Mouse (Mus musculus) cerebellum, adult 11-12 months (tissue): ENCODE measurements at regions not wholly inside any gene's neighbourhood (a gene's known extent, or its start where the extent isn't known, plus 50 kb on each side); places are given as distances from the start of the nearest gene placed in this dataset.

Source experiments
- DNase-seq: peaks from one replicate; pipeline ENCODE4 v3.0.0; 2022

- no peak for DNase-seq
Measured at GRCm38 (mm10) chr8:89632304-89632703, 588.3 kb upstream of the Sall1 start.

DNA sequence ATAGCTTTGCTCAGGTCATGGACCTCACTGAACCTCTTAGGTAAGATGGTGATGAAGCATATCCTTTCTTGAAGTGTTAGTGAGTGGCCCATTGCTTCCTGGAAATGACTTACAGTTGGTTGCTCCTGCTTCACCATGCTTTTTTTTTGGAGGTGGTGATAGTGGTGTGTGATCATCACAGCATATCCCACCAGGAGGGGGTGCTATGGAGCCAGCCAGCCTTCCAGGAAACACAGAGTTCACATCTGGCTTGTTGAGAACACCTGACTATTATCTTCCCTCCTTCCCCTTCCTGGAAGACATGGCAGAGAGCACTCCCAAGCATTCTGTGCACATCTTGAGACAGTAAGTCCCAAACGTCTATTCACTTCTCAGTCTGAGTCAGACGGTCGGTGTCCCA is 586.6 kb upstream of the Sall1 start:
- DNase-seq: no peak

DNA sequence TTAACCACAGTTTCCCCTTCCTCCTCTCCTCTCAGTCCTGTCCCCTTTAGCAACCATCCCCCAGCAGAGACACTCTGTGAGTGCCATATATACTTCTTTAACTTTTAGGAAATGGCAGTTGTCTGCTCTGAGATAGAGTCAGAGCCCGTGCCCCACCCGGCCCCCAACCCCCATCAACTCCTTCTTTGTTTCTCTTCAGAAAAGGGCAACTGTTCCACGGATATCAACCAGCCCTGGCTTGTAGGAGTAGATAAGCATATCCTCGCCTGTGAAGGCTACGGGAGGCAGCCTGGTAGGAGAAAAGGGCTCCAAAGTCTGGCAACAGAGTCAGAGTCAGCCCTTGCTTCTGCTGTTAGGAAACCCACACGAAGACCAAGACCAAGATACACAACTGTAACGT is 574.1 kb upstream of the Sall1 start:
- DNase-seq: no peak

DNA sequence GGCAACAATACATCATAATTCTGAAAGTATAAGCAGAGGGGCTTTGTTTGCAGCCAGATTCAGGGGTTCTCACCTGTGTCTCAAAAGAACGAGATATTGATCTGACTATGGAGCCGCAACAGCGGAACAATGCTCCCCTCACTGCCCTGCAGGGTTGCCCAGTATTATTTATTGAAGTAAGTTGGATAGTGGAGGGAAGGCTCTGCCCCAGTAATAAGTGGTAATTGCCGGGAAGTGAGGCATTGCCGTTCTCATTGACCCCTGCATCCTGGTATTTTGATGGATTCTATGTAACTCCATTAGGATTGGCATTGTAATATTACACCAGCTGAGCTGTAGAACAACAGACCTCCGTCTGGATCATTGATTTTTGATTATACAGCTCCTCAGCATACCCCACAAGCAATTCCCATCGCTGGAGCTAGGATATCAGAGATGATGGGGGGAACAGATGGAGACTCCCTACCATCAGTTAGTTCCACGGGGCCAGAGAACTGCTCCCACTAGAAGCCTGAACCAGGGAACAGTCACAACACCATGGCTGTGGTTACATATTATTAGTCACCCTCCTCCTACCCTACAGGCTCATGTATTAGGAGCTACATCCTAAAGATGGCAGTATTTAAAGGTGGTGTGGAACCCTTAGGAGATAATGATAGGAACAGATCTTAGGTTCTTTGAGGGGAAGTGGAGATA is 572.0 kb upstream of the Sall1 start:
- no peak for DNase-seq

- no peak for DNase-seq
Measured at GRCm38 (mm10) chr8:89609074-89609473, 565.1 kb upstream of the Sall1 start.

DNA sequence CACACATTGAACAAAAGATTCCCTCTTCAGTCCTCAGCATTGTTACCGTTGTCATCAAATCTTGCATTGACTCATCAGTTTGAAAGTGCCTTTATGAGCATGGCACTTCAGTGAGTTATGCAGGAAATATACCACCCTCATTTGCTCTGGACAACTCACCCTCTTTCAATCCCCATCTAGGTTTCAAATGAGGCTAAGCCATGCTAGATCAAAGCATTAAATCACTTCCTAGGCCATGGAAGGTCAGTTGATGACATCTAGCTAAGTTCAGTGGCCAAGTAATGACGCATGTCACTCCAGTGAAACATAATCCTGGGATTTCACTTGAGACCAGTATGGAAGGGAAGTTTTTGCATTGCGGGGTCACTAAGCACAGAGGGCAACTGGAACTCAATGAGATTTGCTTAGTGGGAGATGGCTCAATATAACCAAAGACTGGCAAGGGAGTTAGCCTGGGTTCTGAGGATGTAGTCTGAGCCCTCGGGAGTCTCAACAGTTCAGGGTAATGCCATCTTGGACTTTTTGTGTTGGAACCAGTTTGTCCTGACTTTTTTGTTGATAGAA is 562.0 kb upstream of the Sall1 start:
- DNase-seq: no peak

DNA sequence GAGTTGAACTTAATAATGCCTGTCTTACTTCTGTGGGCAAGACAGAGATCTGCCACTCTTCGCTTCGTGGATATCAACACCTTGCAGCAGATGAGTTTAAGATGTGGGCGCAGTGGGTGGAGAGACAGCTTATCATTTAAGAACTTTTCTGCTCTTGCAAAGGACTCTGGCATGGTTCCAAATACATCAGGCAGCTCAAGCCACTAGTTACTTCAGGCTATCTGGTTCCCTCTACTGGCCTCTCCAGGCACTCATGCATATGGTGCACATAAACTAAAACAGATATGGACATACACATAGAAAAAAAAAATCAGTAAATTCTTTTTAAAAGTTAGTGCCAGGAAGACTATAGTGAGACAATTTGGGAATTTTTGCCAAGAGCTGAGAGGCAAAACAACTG is 560.5 kb upstream of the Sall1 start:
- DNase-seq: no peak

DNA sequence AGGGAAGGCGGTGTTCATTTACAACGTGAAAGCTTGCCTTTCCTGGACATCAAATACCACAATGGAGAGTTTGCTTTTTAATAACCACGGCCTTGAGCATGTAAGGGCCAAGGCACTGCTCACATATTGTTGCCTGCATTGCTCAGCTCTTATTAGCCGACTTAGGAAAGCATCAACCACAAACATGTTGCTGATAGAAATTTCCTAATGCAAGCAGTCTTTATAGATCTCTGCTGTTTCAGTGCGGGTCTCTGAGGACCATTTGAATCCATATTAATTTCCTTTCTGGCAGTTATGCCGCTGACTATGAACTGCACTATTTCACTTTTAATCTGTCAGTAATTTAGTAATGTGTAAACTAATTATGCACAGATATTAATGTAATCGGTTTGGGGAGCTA is 552.4 kb upstream of the Sall1 start:
- no peak for DNase-seq

- no peak for DNase-seq
Measured at GRCm38 (mm10) chr8:89583091-89583490, 539.1 kb upstream of the Sall1 start.

DNA sequence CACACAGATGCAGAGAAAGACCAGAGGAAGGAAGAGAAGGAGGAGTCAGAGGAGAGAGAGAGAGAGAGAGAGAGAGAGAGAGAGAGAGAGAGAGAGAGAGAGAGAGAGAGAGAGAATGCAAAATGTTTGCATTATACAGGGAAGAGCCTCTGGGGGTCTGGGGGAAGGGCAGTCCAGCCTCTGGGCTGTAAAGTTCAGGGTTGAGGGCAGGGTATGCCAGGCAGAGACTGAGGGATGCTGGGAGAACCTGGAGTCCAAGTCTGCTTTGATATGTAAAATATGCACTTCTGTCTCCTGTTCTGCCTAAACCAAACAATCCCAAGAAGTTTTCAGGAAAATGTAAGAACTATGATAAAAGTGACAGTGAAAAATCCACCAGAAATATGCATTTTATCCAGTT is 538.6 kb upstream of the Sall1 start:
- DNase-seq: no peak

DNA sequence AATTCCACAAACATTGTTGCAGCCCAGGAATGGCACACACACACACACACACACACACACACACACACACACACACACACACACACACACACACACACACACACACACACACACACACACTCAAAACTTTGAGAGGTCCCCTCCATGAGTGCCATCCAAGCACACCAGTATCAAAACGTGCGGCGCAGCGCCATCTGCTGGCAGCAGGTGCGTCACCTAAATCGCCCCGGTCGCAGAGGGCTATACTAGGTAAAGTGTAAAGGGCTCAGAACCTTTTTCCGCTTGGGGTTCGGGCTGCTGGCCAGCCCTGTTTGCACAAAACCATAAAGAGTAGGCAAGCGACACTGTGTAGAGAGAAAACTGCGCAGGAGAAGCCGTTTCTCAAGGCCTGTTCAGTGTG is 527.9 kb upstream of the Sall1 start:
- no peak for DNase-seq

GRCm38 (mm10) chr8:89570639-89571325 is 526.8 kb upstream of the Sall1 start:
- DNase-seq: no peak

GRCm38 (mm10) chr8:89569406-89569805 is 525.4 kb upstream of the Sall1 start:
- DNase-seq: no peak

DNA sequence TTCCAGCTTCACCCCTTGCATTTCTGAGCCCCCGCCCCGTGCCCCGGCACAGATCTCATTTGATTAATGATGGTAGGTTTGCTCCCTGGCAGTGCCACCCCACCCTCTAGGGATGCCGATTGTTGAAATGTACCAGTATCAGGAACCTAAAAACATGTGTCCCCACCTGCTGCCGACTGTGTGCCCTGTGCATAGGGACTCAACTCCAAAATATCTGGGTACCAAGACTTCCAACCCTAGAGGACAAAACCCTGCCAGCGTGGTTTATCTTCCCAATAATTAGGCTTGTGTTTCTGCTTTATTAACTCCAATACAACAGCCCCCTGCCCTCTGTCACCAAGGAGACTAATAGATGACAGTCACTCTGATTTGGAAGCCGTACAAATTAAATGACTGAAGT is 524.7 kb upstream of the Sall1 start:
- no peak for DNase-seq

GRCm38 (mm10) chr8:89566986-89567385 is 523.0 kb upstream of the Sall1 start:
- DNase-seq: no peak

GRCm38 (mm10) chr8:89566461-89566860 is 522.5 kb upstream of the Sall1 start:
- DNase-seq: no peak

GRCm38 (mm10) chr8:89565147-89565826 is 521.3 kb upstream of the Sall1 start:
- no peak for DNase-seq

- no peak for DNase-seq
Measured at GRCm38 (mm10) chr8:89563544-89563943, 519.6 kb upstream of the Sall1 start.

- DNase-seq: no peak
Measured at GRCm38 (mm10) chr8:89562597-89562996, 518.6 kb upstream of the Sall1 start.

- DNase-seq: no peak
Measured at GRCm38 (mm10) chr8:89541231-89541630, 497.3 kb upstream of the Sall1 start.

GRCm38 (mm10) chr8:89534605-89535004 is 490.6 kb upstream of the Sall1 start:
- no peak for DNase-seq

DNA sequence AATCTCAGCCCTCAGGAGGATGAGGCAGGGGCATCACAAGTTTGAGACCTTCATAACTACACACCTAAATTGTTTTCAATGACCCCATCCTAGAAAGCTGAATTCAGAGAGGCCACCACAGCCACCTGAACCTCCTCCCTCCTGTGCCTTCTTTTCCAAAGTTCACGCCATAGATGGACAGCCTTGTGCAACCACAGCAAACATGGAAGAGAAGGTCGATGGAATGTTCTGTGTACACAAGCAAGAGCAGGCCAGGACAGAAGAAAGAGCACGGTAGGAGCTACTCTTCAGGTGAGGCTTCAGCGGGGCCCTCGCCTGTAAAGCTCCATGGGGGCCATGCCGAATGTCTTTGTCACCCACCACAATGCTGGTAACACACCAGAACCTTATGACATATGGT is 481.1 kb upstream of the Sall1 start:
- no peak for DNase-seq

- DNase-seq: no peak
Measured at GRCm38 (mm10) chr8:89523336-89523735, 479.4 kb upstream of the Sall1 start.

- no peak for DNase-seq
Measured at GRCm38 (mm10) chr8:89516602-89517001, 472.6 kb upstream of the Sall1 start.
